Mouse (Mus musculus): ENCODE data around the gene Arl15.

Arl15 gene

DNA sequence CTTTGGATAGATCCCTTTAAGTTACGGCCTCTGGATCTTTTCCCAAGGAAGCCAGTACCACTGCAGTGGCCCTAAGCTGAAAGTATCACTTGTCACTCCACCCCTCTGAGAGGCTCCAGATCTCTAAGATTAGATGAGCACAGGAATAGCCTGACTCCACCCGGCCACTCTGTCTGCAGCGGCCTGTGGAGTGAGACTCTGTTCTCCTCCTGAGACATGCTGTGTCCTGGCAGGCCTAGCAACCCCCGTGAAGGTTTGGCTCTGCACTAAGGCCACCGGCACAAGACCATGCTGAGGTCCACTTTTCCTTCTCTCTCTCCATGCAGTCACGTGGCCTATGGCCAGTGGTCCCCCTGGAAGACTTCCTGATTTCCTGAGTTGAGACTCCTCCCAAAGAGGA lies 200.3 kb downstream of the Arl15 start:
- peak; percentile 51 for DNase-seq

- no peak for DNase-seq
Measured at GRCm38 (mm10) chr13:113995490-113996236, 201.4 kb downstream of the Arl15 start.

- DNase-seq = no peak
Measured at GRCm38 (mm10) chr13:113998811-113999210, 204.5 kb downstream of the Arl15 start.

DNA sequence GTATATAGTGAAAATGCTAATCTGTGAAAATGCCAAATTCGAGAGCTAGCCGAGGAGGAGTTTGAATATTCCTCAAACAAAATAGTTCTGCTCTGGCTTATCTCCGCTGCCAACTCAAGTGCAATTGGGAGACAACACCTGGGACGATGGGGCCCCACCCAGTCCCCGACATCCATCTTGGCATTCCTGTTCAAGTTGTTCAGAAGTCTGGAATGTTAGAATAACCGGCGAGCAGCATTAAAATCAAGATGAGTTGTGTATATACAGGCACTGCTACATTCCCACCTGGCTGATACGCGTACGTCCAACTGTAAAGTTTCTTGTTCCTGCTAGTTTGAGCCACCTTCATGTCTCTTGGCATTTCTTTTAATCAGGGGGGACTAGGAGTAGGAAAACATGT lies 209.2 kb downstream of the Arl15 start:
- no peak for DNase-seq

GRCm38 (mm10) chr13:114004191-114004590 lies 209.9 kb downstream of the Arl15 start:
- no peak for DNase-seq

DNA sequence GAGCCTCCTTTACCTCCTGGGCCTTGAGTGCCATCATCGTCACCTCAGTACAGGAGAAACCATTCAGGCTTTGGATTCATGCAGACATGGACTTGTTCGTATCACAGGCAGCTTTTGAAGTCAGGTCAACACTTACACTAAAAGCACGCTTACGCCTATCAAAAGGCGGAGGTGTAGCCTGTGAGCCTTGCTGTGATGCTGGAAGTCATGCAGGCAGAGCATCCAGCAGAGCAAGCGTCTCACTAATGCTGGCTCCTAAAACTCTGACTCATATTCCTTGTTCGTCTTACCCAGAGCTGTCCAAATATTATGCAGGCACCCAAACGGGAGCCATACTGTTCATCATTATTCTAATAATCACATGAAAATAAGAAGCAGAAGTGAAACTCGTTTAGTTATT lies 215.5 kb downstream of the Arl15 start:
- no peak for DNase-seq

DNA sequence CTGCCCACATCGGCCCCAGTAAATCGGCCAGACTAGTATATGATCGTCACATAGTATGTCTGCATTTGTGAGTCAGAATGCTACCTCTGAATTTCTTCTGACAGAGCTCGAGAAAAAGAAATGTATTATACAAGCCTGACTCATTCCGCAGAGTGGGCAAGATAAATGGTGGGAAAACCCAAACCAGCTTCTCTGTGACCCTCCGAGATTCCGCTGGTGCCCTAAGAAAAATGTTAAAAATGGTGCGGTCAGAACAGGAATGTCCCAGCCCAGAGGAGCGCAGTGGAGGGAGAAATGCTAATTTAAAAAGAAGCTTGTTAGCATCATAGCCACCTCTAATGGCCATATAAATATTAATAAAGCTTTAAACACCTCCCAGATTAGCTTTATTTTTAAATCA lies 216.2 kb downstream of the Arl15 start:
- no peak for DNase-seq

DNA sequence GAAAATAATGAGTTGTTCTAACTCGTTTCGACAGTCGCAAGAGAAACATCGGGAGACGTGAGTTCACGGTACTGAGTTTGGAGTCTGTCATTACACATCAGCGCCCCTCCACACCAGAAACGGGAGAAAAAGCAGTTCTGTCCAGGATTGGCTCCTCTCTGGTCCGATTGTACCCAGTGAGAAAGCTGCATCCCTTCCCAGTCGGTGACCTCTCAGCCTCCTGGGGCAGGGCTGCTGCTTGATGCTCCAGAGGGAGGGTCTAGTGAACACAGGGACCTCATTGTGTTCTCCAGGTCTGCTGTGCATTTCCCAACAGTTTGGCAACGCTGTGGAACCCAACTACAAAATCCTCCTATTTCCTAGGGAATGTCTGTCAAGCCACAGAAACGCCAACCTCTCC lies 216.7 kb downstream of the Arl15 start:
- no peak for DNase-seq

GRCm38 (mm10) chr13:114017928-114018327 lies 223.6 kb downstream of the Arl15 start:
- no peak for DNase-seq

- no peak for DNase-seq
Measured at GRCm38 (mm10) chr13:114023541-114023940, 229.2 kb downstream of the Arl15 start.

- no peak for DNase-seq
Measured at GRCm38 (mm10) chr13:114026306-114026705, 232.0 kb downstream of the Arl15 start.

DNA sequence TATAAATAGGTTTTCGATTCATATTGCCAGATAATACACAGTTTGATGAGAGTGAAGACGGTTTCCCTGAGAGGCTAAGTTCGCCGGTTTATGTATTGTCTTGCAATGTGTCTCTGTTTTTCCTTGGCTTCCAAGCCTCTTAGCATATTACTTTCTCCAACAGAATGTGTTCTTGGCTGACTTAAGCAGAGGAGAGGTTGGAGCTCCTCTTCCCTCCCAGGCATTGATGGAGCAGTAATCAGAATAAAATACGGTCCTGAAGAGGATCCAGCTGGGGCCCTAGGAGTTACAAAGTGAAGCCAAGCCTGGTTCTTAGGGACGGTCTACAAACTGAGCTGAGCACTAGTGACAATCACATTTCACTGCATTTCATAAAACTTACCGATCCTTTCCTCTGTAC lies 232.4 kb downstream of the Arl15 start:
- DNase-seq = no peak

- DNase-seq = no peak
Measured at GRCm38 (mm10) chr13:114048071-114048470, 253.8 kb downstream of the Arl15 start.

DNA sequence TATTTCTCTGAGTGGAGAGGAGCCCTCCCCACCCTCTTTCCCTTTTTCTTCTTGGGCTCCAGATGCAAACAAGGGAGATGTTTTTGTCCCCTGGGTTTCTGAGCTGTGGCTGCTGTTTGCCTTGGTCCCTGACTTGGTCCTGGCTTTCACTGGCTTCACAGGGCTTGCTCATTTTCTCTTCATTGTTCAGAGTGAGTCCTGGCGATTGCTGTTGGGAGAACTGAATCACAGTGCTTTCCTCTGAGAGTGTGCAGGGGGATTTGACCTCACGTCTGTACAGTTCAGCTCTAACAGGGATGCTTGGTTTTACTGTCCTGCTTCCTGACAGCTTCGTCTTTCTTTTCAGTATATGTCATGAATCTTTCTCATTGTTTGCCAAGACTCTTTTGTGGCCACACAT lies 254.4 kb downstream of the Arl15 start:
- no peak for DNase-seq

DNA sequence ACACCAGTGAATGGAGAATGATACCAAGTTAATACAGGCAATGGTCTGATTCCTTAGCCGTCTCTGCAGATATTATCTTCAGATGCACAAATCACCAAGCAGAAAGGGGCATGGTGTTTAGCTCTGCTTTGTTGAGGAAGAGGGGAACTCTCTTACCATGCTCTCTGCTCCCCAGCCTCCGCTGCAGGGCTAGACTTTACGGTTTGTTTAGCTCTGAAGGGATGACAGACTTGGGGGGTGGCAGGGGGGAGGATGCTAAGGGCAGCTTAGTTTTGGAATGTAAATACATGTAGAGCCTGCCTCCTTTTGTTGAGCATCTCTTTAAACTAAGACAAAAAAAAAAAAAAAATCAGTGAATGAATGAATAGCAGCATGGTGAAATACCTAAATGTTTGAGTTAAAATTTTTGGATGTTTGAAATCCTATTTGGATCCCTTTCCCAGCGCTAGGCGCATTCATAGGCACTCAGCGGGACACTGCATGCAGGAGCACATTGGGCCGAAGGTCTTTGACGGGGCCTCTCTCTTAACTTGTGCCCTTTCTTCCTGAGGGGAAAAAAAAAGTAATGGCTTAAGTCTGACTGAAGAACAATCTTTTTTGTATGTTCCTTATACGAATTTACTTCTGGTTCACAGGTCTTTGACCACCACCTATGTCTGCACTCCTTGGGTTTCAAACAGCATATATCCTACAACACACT lies 257.0 kb downstream of the Arl15 start:
- no peak for DNase-seq

- no peak for DNase-seq
Measured at GRCm38 (mm10) chr13:114052426-114053205, 258.3 kb downstream of the Arl15 start.

DNA sequence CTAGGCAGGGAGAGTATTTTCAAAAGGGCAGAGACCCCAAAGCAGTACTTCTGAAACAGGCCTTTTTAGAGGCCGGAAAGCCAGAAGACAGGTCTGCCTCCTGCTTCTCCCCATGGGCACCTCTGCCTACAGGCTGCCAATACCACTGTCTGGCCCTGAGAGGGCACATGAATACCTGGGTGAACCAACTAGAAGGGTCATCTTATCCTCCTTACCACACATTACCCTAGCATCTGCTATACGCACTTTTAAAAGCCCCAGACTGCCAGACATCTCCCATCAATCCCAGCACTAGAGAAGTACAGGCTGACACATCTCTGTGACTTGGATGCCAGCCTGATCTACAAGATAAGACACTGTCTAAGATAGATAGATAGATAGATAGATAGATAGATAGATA lies 259.0 kb downstream of the Arl15 start:
- DNase-seq = no peak

DNA sequence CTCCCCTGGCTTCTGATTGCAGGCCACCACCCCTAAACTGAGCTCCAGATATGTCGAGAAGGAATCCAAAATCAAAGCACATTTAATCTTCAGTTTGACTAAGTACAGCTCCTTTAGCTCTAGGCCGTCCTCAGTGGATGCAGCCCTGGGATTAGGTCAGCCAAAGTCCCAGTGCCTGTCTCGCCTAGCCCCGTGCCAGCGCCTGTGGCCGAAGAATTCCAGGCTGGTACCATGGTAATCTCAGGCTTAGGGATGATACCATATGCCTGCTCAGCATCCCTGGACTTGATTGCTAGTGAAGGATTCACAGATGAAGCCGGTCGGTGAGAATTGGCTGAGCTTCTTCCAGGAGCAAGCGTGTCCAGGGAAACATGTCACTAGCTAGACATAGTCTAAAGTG lies 261.4 kb downstream of the Arl15 start:
- peak; percentile 18 for DNase-seq

DNA sequence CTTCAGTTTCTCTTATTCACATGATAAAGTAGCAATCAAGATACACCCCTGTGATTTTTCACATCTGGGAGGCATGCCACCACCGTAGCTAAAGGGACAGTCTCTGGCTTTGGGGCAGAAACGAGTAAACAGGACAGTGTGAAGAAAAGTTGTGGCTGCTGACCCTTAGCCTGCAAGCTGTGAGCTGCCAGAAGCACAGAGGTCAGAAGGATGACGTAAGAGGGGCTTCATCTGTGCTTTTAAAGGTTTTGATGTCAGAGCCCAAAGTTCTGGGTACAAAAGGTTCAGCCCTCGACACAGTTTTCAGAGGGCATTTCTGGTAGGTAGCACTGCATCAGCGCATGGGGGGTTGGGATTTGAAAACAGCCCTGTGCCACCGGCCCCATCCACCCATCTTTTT lies 266.0 kb downstream of the Arl15 start:
- no peak for DNase-seq

- no peak for DNase-seq
Measured at GRCm38 (mm10) chr13:114061234-114061633, 266.9 kb downstream of the Arl15 start.

GRCm38 (mm10) chr13:114064069-114064468 lies 269.8 kb downstream of the Arl15 start:
- DNase-seq = no peak

DNA sequence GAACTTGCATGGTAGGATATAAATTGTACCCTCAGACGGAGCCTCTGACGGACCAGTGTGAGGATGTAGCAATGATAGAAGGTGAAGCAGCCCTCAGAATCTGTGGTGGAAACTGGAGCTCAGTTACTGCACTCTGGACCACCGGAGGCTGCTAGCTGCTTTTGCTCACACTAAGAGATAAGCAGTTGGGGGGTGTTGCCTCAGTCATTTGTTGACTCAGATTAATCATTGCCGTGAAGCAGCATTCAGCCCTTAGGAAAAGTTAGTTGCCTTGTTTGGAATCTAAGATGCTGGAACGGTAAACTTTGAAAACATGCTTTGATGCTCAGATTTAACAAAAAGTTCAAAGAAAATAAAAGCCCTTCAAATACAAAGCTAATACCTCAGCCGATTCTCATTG lies 270.7 kb downstream of the Arl15 start:
- no peak for DNase-seq

GRCm38 (mm10) chr13:114068421-114068820 lies 274.1 kb downstream of the Arl15 start:
- no peak for DNase-seq

DNA sequence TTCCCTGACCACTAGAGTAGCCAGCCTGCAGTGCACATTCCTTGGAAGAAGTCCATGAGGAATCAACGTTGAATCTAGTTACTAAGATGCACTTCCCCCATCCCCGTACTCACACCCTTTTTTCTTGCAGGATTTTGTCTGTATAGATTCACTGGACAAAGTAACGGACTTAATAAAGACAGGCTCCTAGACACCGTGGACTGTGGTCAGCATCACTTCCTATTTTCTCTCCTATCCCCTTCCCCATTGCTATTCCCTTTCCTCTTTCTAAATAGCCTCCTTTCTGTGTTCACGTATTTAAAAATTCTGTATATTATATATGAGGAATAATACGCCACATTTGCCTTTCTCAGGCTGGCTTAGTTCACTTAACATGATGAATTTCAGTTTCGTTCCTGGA lies 277.1 kb downstream of the Arl15 start:
- DNase-seq = no peak

All from cerebellum, adult 8-10 months (tissue).